Mouse (Mus musculus) duodenum, adult 2 months (tissue): ENCODE data around the gene Ndufab1. TPM values are rescaled to one million over a fixed set of nuclear protein-coding genes. Genes with fewer than 3 reads are reported as not detected.

ENCODE experiments used
- polyA plus RNA-seq: library from polyadenylated mRNA; depleted of rRNA; stranded (reverse); fragments of >200 nt; gene quantifications from 2 replicates; pipeline ENCODE4 v1.2.3, GENCODE M21; 2012; ENCODE audit warnings: low replicate concordance; rRNA removed

Gene Ndufab1
- polyA plus RNA-seq = 1,696 and 2,422 TPM in 2 replicates

DNA sequence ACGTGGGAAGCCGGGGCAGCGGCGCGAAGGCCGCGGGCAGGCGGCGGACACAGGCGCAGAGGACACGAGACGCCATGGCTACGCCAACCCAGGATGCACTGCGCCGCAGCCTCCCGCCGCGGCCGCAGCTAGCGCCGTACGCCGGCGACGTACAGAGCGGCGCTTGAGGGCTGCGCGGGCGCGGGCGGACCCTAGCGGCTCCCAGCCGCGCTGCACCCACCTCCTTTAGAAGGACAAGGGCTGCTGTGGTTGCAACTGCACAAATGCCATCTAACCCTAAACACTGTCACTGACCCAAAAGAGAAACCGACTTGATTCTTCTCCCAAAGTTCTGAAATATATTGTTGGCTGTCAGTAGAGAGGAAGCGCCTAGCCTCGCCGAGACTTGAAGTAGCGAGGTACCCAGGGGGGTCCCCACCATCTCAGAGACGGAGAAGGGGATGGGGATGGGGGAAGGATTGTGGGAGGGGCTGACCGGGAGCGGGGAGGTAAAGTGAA, at the start of gene Ndufab1:
TSS of gene Ndufab1 (minus strand) at position 140 of the 498 bp plus-strand sequence.

DNA sequence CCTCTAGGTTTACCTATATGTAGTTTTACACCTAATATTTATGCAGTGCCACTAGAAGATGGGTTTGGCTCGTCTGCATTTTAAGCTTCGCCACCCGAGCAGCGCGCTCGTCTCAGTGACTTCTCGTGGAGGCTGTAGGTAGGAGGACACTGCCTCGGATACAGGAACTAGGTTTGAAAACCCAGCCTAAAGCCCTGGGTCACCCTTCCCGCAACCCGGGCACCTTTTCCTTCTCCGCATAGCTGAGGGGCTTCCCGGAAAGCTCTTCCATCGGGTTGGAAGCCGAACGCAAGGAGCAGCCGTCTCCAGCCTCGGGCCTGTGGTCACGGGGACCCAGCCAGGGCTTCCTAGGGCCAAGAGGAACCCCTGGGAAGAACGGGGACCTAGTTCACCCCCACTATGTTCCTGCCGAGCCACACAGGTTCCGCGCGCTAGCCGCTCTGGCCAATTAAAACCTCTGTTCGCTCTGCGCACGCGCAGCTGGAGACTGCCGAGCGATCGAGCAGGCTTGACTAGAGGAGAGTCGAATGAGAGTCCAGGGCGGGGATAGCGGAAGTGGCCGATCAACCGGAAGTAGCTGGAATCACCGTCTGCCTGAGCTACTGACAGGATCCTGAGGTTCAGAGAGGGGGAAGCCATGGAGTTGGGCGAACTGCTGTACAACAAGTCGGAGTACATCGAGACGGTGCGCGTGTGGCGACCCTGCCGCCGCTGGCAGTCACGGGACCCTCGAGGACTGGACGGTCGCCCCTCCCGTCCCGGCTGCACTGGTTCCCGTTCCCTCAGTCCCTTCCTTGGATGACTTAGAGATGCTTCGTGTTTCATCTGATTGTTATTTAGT, 31.0 kb upstream of the Ndufab1 start, which contains the start of the genes Palb2 and Dctn5:
TSS of gene Palb2 (minus strand) at position 489 of the 841 bp plus-strand sequence.
TSS of gene Dctn5 (plus strand) at position 545 of the 841 bp plus-strand sequence.

DNA sequence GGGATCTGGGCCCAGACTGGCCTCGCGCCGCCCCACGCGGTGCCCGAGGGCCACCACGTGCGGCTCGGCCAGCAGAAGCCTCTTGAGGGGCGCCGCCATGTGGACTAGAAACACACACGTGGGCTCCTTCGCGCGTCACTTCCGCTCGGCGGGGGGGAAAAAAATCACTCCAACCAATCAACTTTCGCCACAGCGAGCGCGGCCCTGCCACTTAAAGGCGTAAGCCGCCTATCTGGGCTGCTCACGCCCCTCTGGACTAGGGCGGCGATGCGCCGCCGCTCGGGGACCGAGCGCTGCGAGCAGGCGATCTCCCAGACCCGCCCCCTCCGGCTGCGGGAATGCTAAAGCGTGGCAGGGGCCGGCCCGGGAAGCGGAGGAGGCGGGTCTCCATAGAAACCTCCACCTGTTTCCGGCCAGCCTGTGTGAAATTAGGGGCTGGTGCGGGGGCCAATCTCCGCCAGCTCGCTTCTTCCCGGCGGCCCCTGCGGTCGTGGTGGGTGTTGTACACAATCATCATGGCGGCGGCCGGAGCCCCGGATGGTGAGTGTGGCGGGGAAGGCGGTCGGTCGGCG, 34.7 kb downstream of the Ndufab1 start, which contains the start of the genes Ubfd1 and Ears2:
TSS of gene Ubfd1 (plus strand) at position 231 of the 572 bp plus-strand sequence.
TSS of gene Ears2 (minus strand) at position 319 of the 572 bp plus-strand sequence.

Other genes starting within 250 kb of the Ndufab1 start
- gene Scnn1b, start 236.8 kb downstream of the Ndufab1 start, polyA plus RNA-seq = 0.16 TPM in 1 of 2 replicates, not detected in the other
- 15.3 and 17.0 TPM in 2 replicates for gene Cog7, start 120.2 kb downstream of the Ndufab1 start, polyA plus RNA-seq
- gene Gga2, start 80.7 kb downstream of the Ndufab1 start, polyA plus RNA-seq = 6.7 and 8.1 TPM in 2 replicates
- gene Ubfd1, start 34.7 kb downstream of the Ndufab1 start, polyA plus RNA-seq = 13.7 and 17.3 TPM in 2 replicates
- gene Ears2, start 34.6 kb downstream of the Ndufab1 start, polyA plus RNA-seq = 7.7 and 9.1 TPM in 2 replicates
- gene Palb2, start 31.1 kb upstream of the Ndufab1 start, polyA plus RNA-seq = 0.59 and 1.1 TPM in 2 replicates
- gene Dctn5, start 31.2 kb upstream of the Ndufab1 start, polyA plus RNA-seq = 36.7 and 46.4 TPM in 2 replicates
- gene Plk1, start 57.6 kb upstream of the Ndufab1 start, polyA plus RNA-seq = 17.8 and 20.3 TPM in 2 replicates
- gene Ern2, start 84.3 kb upstream of the Ndufab1 start, polyA plus RNA-seq = 12.4 and 69.1 TPM in 2 replicates
- gene Chp2, start 117.6 kb upstream of the Ndufab1 start, polyA plus RNA-seq = 218 and 266 TPM in 2 replicates
- 2.0 and 4.1 TPM in 2 replicates for gene Prkcb, start 186.9 kb upstream of the Ndufab1 start, polyA plus RNA-seq